Mouse (Mus musculus) mouse embryonic stem cell (cell line): ENCODE measurements around the gene Vcp.
"Not testable (repeated sequence)": the region's sequence is repeated elsewhere in the genome, so short reads cannot be mapped to it uniquely, and the experiment has no call there.

ENCODE experiments used
- in situ Hi-C, 2 experiments: fragments of 300-500 bp; cut with MboI; formaldehyde crosslinking; loops; 1 replicate in 1 of 2; 3 replicates in 1 of 2; pipeline ENCODE4 v1.14.3; 2019 to 2020; ENCODE audit warnings: low sequenced_read_pairs in 2 of 2, low pct_unique_long_range_greater_than_20kb in 1 of 2, mixed read lengths in 1 of 2; ENCODE audit not compliant: unreplicated experiment in 1 of 2

Gene Vcp

GRCm38 (mm10) chr4:43000141-43000986, at the start of gene Vcp:
TSS of gene Vcp (minus strand) at chr4:43000507.
- in situ Hi-C loops = not testable (repeated sequence)

GRCm38 (mm10) chr4:43047231-43047630, 46.9 kb upstream of the Vcp start:
- in situ Hi-C loops = no loop called here

- in situ Hi-C loops = no loop called here
These were observed 46.3 kb upstream of the Vcp start for GRCm38 (mm10) chr4:43046607-43047006.

- in situ Hi-C loops = no loop called here
These were observed 45.5 kb upstream of the Vcp start, which contains the start of gene Fam214b for GRCm38 (mm10) chr4:43045659-43046302. TSS of gene Fam214b (minus strand) at chr4:43046220.

- in situ Hi-C loops = no loop called here
These were observed 45.0 kb upstream of the Vcp start for GRCm38 (mm10) chr4:43045285-43045658.

- in situ Hi-C loops = no loop called here
These were observed 44.4 kb upstream of the Vcp start for GRCm38 (mm10) chr4:43044673-43045072.

GRCm38 (mm10) chr4:43043644-43044357, 43.5 kb upstream of the Vcp start:
- in situ Hi-C loops = no loop called here

GRCm38 (mm10) chr4:43040881-43041547, 40.7 kb upstream of the Vcp start:
- in situ Hi-C loops = no loop called here

- in situ Hi-C loops = no loop called here
These were observed 39.8 kb upstream of the Vcp start for GRCm38 (mm10) chr4:43040114-43040572.

GRCm38 (mm10) chr4:43039609-43040008, 39.3 kb upstream of the Vcp start:
- in situ Hi-C loops = no loop called here

- in situ Hi-C loops = no loop called here
These were observed 38.5 kb upstream of the Vcp start for GRCm38 (mm10) chr4:43038567-43039495.

- in situ Hi-C loops = no loop called here
These were observed 37.7 kb upstream of the Vcp start for GRCm38 (mm10) chr4:43037860-43038566.

GRCm38 (mm10) chr4:43036356-43036755, 36.0 kb upstream of the Vcp start:
- in situ Hi-C loops = no loop called here

GRCm38 (mm10) chr4:43035851-43036250, 35.5 kb upstream of the Vcp start:
- in situ Hi-C loops = no loop called here

GRCm38 (mm10) chr4:43033481-43033880, 33.2 kb upstream of the Vcp start:
- in situ Hi-C loops = no loop called here

GRCm38 (mm10) chr4:43032501-43032900, 32.2 kb upstream of the Vcp start:
- in situ Hi-C loops = no loop called here
